Mouse (Mus musculus) brown adipose tissue, adult 24 weeks (tissue): ENCODE measurements around the gene Arhgef17. TPM values are rescaled to one million over a fixed set of nuclear protein-coding genes. Genes with fewer than 3 reads are reported as not detected.

Experiments used
- H3K27ac ChIP-seq: fragments of 200-500 bp; replicated peaks from 2 replicates; pipeline ENCODE4 v1.5.1; 2012; ENCODE audit warnings: low read depth, mild to moderate bottlenecking, low read length
- H3K4me1 ChIP-seq: fragments of 200-500 bp; 2 replicates; pipeline ENCODE4 v1.6.1; 2012; ENCODE audit warnings: low read length, mixed read lengths; ENCODE audit not compliant: control insufficient read depth, insufficient read depth, insufficient read length
- H3K4me3 ChIP-seq: fragments of 200-500 bp; 2 replicates; pipeline ENCODE4 v1.5.1; 2012; ENCODE audit warnings: low read depth, mild to moderate bottlenecking, low read length, moderate library complexity; ENCODE audit not compliant: insufficient read depth
- polyA plus RNA-seq: library from polyadenylated mRNA; stranded (reverse); fragments of >200 nt; gene quantifications from 2 replicates; pipeline ENCODE4 v1.2.4, GENCODE M21; 2012; ENCODE audit not compliant: missing spikeins, insufficient read depth, insufficient read length

Arhgef17 gene
- polyA plus RNA-seq, 1 experiment = 2.5 TPM

GRCm38 (mm10) chr7:100929639-100930303 is 2.1 kb downstream of the Arhgef17 start:
- Histone ChIP-seq H3K27ac (no peak overlapping the region), H3K4me3 (peak overlapping the region; percentile 67), H3K4me1 (peaks cover 3% of the 10 kb centered on the region; the same call in 1 of the 2 replicates)

- Histone ChIP-seq H3K4me1 (peaks cover 3% of the 10 kb centered on the region; the same call in 1 of the 2 replicates), H3K4me3 (peak overlapping the region; percentile 67), H3K27ac (no peak overlapping the region)
Measured at GRCm38 (mm10) chr7:100928456-100928855, 3.5 kb downstream of the Arhgef17 start.

GRCm38 (mm10) chr7:100927287-100928000 is 4.5 kb downstream of the Arhgef17 start:
- peak overlapping the region; percentile 67 for H3K4me3 ChIP-seq
- H3K27ac ChIP-seq = 0 out of 2 replicates have a peak overlapping the region, but pooled peaks have one; percentile 16
- H3K4me1 ChIP-seq = peaks cover 4% of the 10 kb centered on the region; the same call in 1 of the 2 replicates

- Histone ChIP-seq H3K4me3 (peak overlapping the region; percentile 67), H3K27ac (peak overlapping the region; percentile 16; the same call in 1 of the 2 replicates), H3K4me1 (peaks cover 5% of the 10 kb centered on the region; the same call in 1 of the 2 replicates)
Measured at GRCm38 (mm10) chr7:100926311-100926923, 5.5 kb downstream of the Arhgef17 start.

GRCm38 (mm10) chr7:100924674-100925445 is 7.0 kb downstream of the Arhgef17 start:
- H3K27ac ChIP-seq = no peak overlapping the region
- 0 out of 2 replicates have a peak, but pooled peaks cover 10% of the 10 kb centered on the region for H3K4me1 ChIP-seq
- H3K4me3 ChIP-seq = no peak overlapping the region

GRCm38 (mm10) chr7:100924200-100924599 is 7.7 kb downstream of the Arhgef17 start:
- H3K27ac ChIP-seq = no peak overlapping the region
- H3K4me3 ChIP-seq = no peak overlapping the region
- H3K4me1 ChIP-seq = 0 out of 2 replicates have a peak, but pooled peaks cover 11% of the 10 kb centered on the region

GRCm38 (mm10) chr7:100922907-100923306 is 9.0 kb downstream of the Arhgef17 start:
- Histone ChIP-seq H3K4me1 (peaks cover 12% of the 10 kb centered on the region; the same call in 1 of the 2 replicates), H3K27ac (no peak overlapping the region), H3K4me3 (no peak overlapping the region)

GRCm38 (mm10) chr7:100921289-100921688 is 10.6 kb downstream of the Arhgef17 start:
- H3K27ac ChIP-seq = no peak overlapping the region
- peaks cover 17% of the 10 kb centered on the region; the same call in 1 of the 2 replicates for H3K4me1 ChIP-seq

GRCm38 (mm10) chr7:100919809-100920107 is 12.1 kb downstream of the Arhgef17 start:
- Histone ChIP-seq H3K27ac (peak overlapping the region; percentile 24; the same call in 1 of the 2 replicates), H3K4me3 (no peak overlapping the region), H3K4me1 (peaks cover 17% of the 10 kb centered on the region; the same call in 1 of the 2 replicates)

More at GRCm38 (mm10) chr7:100921289-100921688, 10.6 kb downstream of the Arhgef17 start:
- no peak overlapping the region for H3K4me3 ChIP-seq

- peaks cover 17% of the 10 kb centered on the region; the same call in 1 of the 2 replicates for H3K4me1 ChIP-seq
- no peak overlapping the region for H3K4me3 ChIP-seq
- H3K27ac ChIP-seq = no peak overlapping the region
Measured at GRCm38 (mm10) chr7:100919006-100919808, 12.7 kb downstream of the Arhgef17 start.

GRCm38 (mm10) chr7:100918176-100918575 is 13.7 kb downstream of the Arhgef17 start:
- H3K4me3 ChIP-seq = no peak overlapping the region

GRCm38 (mm10) chr7:100917751-100918150 is 14.2 kb downstream of the Arhgef17 start:
- H3K4me1 ChIP-seq = peaks cover 15% of the 10 kb centered on the region; the same call in 1 of the 2 replicates
- no peak overlapping the region for H3K4me3 ChIP-seq
- 0 out of 2 replicates have a peak overlapping the region, but pooled peaks have one; percentile 29 for H3K27ac ChIP-seq

More at GRCm38 (mm10) chr7:100918176-100918575, 13.7 kb downstream of the Arhgef17 start:
- H3K27ac ChIP-seq = peak overlapping the region; percentile 59
- peaks cover 16% of the 10 kb centered on the region; the same call in 1 of the 2 replicates for H3K4me1 ChIP-seq

GRCm38 (mm10) chr7:100916526-100916925 is 15.4 kb downstream of the Arhgef17 start:
- no peak overlapping the region for H3K4me3 ChIP-seq
- peaks cover 13% of the 10 kb centered on the region; the same call in 1 of the 2 replicates for H3K4me1 ChIP-seq
- H3K27ac ChIP-seq = no peak overlapping the region

GRCm38 (mm10) chr7:100915204-100915603 is 16.7 kb downstream of the Arhgef17 start:
- no peak overlapping the region for H3K27ac ChIP-seq
- no peak overlapping the region for H3K4me3 ChIP-seq
- peaks cover 13% of the 10 kb centered on the region; the same call in 1 of the 2 replicates for H3K4me1 ChIP-seq
